Mouse (Mus musculus) myocyte (in vitro differentiated cells): Measurements from ENCODE around the gene Ap2a2. TPM values are rescaled to one million over a fixed set of nuclear protein-coding genes. Genes with fewer than 3 reads are reported as not detected.
"Not testable (repeated sequence)": the region's sequence is repeated elsewhere in the genome, so short reads cannot be mapped to it uniquely, and the experiment has no call there.

Experiments used
- H3K27me3 ChIP-seq: one replicate; pipeline ENCODE4 v1.6.1; 2011; ENCODE audit not compliant: control insufficient read depth, insufficient read depth, insufficient read length
- H3K36me3 ChIP-seq: one replicate; pipeline ENCODE4 v1.6.1; 2011; ENCODE audit not compliant: control insufficient read depth, insufficient read depth
- H3K4me2 ChIP-seq: one replicate; pipeline ENCODE4 v1.6.1; 2011; ENCODE audit warnings: low read depth, control low read depth
- H3K4me3 ChIP-seq: one replicate; pipeline ENCODE4 v1.5.1; 2011; ENCODE audit warnings: mild to moderate bottlenecking, control low read depth, moderate library complexity
- H3K79me2 ChIP-seq: one replicate; pipeline ENCODE4 v1.6.1; 2011; ENCODE audit not compliant: control insufficient read depth, insufficient read depth
- H3ac ChIP-seq: one replicate; pipeline ENCODE4 v1.6.1; 2011; ENCODE audit not compliant: control insufficient read depth, insufficient read length
- CEBPB ChIP-seq: IDR thresholded peaks from 2 replicates; pipeline ENCODE4 v1.6.1; 2011; ENCODE audit warnings: mild to moderate bottlenecking, moderate library complexity; ENCODE audit not compliant: poor library complexity, insufficient read depth, severe bottlenecking
- E2F4 ChIP-seq: IDR thresholded peaks from one replicate; pipeline ENCODE4 v1.6.1; 2011; ENCODE audit warnings: mild to moderate bottlenecking, control low read depth, moderate library complexity; ENCODE audit not compliant: insufficient read depth
- MAX ChIP-seq: IDR thresholded peaks from one replicate; pipeline ENCODE4 v1.6.1; 2011; ENCODE audit warnings: low read depth, mild to moderate bottlenecking, control low read depth
- MYOD1 ChIP-seq, 3 experiments: IDR thresholded peaks; one replicate each; pipeline ENCODE4 v1.6.1; 2011; ENCODE audit warnings: control low read depth in 2 of 3, low read depth in 2 of 3, mild to moderate bottlenecking in 2 of 3, moderate library complexity in 1 of 3; ENCODE audit not compliant: insufficient read length in 2 of 3, control insufficient read depth in 1 of 3
- MYOG ChIP-seq, 3 experiments: IDR thresholded peaks; one replicate each; pipeline ENCODE4 v1.6.1; 2011; ENCODE audit warnings: control low read depth in 2 of 3, low read depth in 2 of 3, mild to moderate bottlenecking in 2 of 3; ENCODE audit not compliant: insufficient read length in 2 of 3, control insufficient read depth in 1 of 3, insufficient read depth in 1 of 3
- POLR2A ChIP-seq: IDR thresholded peaks from one replicate; pipeline ENCODE4 v1.6.1; 2011; ENCODE audit warnings: low read depth, mild to moderate bottlenecking, control low read depth, moderate library complexity; ENCODE audit not compliant: insufficient read length
- POLR2AphosphoS2 ChIP-seq: IDR thresholded peaks from one replicate; pipeline ENCODE4 v1.6.1; 2011; ENCODE audit warnings: low read depth, control low read depth; ENCODE audit not compliant: insufficient read length
- REST ChIP-seq: IDR thresholded peaks from one replicate; pipeline ENCODE4 v1.6.1; 2011; ENCODE audit warnings: mild to moderate bottlenecking, control low read depth, moderate library complexity; ENCODE audit not compliant: insufficient read depth, insufficient read length
- SRF ChIP-seq: IDR thresholded peaks from one replicate; pipeline ENCODE4 v1.6.1; 2011; ENCODE audit warnings: low read depth; ENCODE audit not compliant: control insufficient read depth, insufficient read length
- TCF12 ChIP-seq: IDR thresholded peaks from one replicate; pipeline ENCODE4 v1.6.1; 2011; ENCODE audit warnings: mild to moderate bottlenecking, control low read depth; ENCODE audit not compliant: poor library complexity, insufficient read depth, severe bottlenecking
- TCF3 ChIP-seq: IDR thresholded peaks from one replicate; pipeline ENCODE4 v1.6.1; 2011; ENCODE audit warnings: low read depth, control low read depth; ENCODE audit not compliant: insufficient read length
- USF1 ChIP-seq: IDR thresholded peaks from one replicate; pipeline ENCODE4 v1.6.1; 2011; ENCODE audit warnings: low read depth, mild to moderate bottlenecking, control low read depth, moderate library complexity
- polyA plus RNA-seq: library from polyadenylated mRNA; unstranded; fragments of >200 nt; fragmentation: generic; extraction: Trizol; gene quantifications from one replicate; pipeline ENCODE4 v1.2.1, GENCODE M21; 2012; ENCODE audit warnings: missing spikeins

The Ap2a2 gene
- polyA plus RNA-seq, 1 experiment: 89.2 TPM

DNA sequence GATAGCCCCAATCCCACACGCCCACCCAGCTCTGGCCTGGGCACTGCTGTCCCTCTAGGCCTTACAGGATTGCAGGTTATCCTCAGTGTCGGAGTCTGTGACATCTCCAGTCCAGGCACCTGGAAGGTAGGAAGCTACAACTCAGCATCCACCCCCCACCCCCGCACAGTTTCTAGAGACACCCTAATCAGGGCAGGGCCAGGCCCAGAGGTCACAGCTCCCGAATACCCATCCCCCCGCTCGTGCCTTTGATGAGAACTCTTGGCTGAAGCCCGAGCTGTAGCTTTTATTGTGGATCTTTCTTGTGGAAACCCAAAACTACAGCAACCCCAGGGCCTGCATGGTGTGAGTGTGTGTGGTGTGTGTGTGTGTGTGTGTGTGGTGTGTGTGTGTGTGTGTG, 90.2 kb downstream of the Ap2a2 start:
- TF ChIP-seq REST (no peak), CEBPB (no peak), MAX (no peak), POLR2A (no peak), TCF3 (no peak), SRF (no peak), POLR2AphosphoS2 (no peak), MYOG (IDR thresholded peaks at IDR 0.05; ENCODE audit: control insufficient read depth in 1 of 3, insufficient read depth in 1 of 3, insufficient read length in 2 of 3, low read depth in 2 of 3) (no peak), MYOD1 (IDR thresholded peaks at IDR 0.05; ENCODE audit: control insufficient read depth in 1 of 3, insufficient read length in 2 of 3, low read depth in 2 of 3) (no peak)
- H3K4me3 ChIP-seq: no peak overlapping the region
- no peak overlapping the region for H3K4me2 ChIP-seq
- no peak overlapping the region for H3ac ChIP-seq
- no peaks in the 10 kb centered on the region for H3K27me3 ChIP-seq
- no peaks in the 10 kb centered on the region for H3K79me2 ChIP-seq
- H3K36me3 ChIP-seq: no peaks in the 10 kb centered on the region

DNA sequence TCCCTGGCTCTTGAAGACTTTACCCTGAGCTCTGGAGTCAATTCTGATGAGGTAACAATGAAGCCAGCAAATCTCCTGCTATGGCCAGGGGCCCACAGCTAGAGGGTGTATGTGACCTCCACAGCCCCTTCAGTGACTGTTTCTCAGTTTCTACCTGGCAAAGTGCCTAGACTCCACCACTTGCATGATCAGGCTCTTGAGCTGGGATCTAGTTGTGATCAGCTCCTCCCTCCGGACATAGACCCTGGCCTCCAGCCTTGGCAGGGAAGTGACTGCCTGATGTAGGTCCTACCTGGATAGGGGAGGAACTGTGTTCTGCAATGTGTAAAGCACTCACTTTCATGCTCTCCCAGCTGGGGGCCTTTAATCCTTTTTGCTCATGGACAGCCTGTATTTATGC, 98.4 kb downstream of the Ap2a2 start:
- Histone ChIP-seq H3K4me3 (no peak overlapping the region), H3ac (no peak overlapping the region), H3K4me2 (no peak overlapping the region), H3K27me3 (no peaks in the 10 kb centered on the region), H3K79me2 (no peaks in the 10 kb centered on the region), H3K36me3 (no peaks in the 10 kb centered on the region)
- TF ChIP-seq USF1: no peak
- TF ChIP-seq TCF12: no peak

DNA sequence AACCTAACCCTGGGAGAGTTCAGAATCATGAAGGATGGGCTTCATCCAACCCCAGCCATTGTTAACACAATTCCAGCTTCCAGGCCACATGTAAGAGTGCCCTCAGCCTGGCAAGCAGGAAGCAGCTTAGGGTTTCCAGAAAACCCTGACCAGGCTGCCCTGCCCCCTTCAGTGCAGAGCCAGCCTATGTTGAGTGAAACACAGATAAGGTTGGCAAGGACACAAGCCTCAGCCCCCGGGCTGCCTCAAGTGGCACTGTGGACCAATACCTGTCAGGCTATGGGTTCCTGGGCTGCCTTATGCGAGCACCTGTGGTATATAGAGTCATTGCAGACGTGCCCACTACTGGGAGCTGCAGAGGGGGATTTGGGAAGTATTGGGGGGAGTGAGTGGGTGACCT, 99.5 kb downstream of the Ap2a2 start:
- Histone ChIP-seq H3K79me2 (no peaks in the 10 kb centered on the region), H3K4me2 (no peak overlapping the region), H3K36me3 (no peaks in the 10 kb centered on the region), H3K27me3 (no peaks in the 10 kb centered on the region), H3K4me3 (no peak overlapping the region), H3ac (no peak overlapping the region)
- TF ChIP-seq MYOG (IDR thresholded peaks at IDR 0.05; ENCODE audit: control insufficient read depth in 1 of 3, insufficient read depth in 1 of 3, insufficient read length in 2 of 3, low read depth in 2 of 3) (no peak), MYOD1 (IDR thresholded peaks at IDR 0.05; ENCODE audit: control insufficient read depth in 1 of 3, insufficient read length in 2 of 3, low read depth in 2 of 3) (no peak), POLR2AphosphoS2 (no peak), CEBPB (no peak), REST (no peak), TCF3 (no peak), USF1 (no peak), POLR2A (no peak), SRF (no peak), TCF12 (no peak), E2F4 (no peak), MAX (no peak)

DNA sequence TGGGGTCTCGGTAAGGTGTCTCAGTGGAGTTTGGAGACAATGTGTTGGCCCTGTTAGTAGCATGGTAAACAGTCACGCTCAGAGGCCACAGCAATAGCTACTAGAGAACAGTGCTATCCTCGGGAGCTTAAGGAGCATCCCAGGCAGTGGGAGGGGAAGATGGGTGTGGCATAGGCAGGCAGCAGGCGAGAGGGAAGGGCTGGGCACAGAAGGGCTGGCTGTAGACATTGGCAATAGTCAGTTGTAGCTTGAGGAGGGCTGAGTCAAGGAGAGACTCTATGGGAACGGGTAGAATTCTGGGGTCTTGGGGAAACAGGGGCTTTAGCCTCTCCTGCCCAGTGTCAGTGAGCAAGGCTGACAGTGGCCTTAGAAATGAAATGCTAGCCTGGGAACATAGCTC, 100.2 kb downstream of the Ap2a2 start:
- H3ac ChIP-seq: no peak overlapping the region
- H3K36me3 ChIP-seq: no peaks in the 10 kb centered on the region
- H3K4me3 ChIP-seq: no peak overlapping the region
- no peaks in the 10 kb centered on the region for H3K27me3 ChIP-seq
- H3K4me2 ChIP-seq: no peak overlapping the region
- H3K79me2 ChIP-seq: no peaks in the 10 kb centered on the region
- no peak for TF ChIP-seq POLR2AphosphoS2
- no peak for TF ChIP-seq REST
- no peak for TF ChIP-seq SRF
- TF ChIP-seq MAX: no peak
- no peak for TF ChIP-seq MYOG (IDR thresholded peaks at IDR 0.05; ENCODE audit: control insufficient read depth in 1 of 3, insufficient read depth in 1 of 3, insufficient read length in 2 of 3, low read depth in 2 of 3)

DNA sequence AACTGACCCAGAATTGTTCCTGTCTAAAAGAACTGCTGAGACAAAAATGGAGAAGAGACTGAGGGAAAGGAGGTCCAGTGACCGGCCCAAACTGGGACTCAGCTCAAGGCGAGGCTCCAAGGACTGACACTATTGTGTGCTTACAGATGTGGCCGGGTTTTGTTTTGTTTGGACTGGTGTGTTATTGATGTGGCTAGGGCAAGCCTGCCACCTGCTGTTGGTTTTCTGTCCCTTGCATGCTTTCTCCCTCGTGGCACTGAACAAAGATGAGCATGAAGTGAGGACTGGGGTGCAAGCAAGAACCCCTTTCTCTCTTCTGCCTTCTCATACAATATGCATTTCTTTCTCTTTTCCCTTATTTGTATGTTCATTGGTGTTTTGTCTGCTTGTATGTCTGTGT, 104.2 kb downstream of the Ap2a2 start:
- Histone ChIP-seq H3K4me2 (peak overlapping the region; percentile 12), H3K27me3 (peaks cover 4% of the 10 kb centered on the region), H3K79me2 (no peaks in the 10 kb centered on the region), H3K4me3 (no peak overlapping the region), H3ac (no peak overlapping the region), H3K36me3 (no peaks in the 10 kb centered on the region)
- no peak for TF ChIP-seq MYOD1 (IDR thresholded peaks at IDR 0.05; ENCODE audit: control insufficient read depth in 1 of 3, insufficient read length in 2 of 3, low read depth in 2 of 3)
- no peak for TF ChIP-seq POLR2AphosphoS2
- no peak for TF ChIP-seq MYOG (IDR thresholded peaks at IDR 0.05; ENCODE audit: control insufficient read depth in 1 of 3, insufficient read depth in 1 of 3, insufficient read length in 2 of 3, low read depth in 2 of 3)

DNA sequence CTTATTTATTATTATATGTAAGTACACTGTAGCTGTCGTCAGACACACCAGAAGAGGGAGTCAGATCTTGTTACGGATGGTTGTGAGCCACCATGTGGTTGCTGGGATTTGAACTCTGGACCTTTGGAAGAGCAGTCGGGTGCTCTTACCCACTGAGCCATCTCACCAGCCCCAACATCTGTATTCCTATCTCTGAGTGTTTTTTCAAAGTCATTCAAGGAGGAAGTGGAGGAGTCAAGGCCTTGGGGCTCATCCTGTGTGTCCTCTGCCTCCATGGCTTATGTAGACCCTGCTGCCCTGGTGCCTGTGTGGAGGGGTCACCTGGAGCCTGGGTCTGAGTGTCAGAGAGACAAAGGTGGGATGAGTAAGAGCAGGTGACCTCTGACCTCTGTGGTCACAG, 107.1 kb downstream of the Ap2a2 start:
- not testable (repeated sequence) for H3K79me2 ChIP-seq, H3ac ChIP-seq
- H3K27me3 ChIP-seq: peaks cover 10% of the 10 kb centered on the region

More for the DNA sequence above, 107.1 kb downstream of the Ap2a2 start:
- not testable (repeated sequence) for H3K4me2 ChIP-seq, H3K4me3 ChIP-seq, H3K36me3 ChIP-seq
